Mouse (Mus musculus) liver, postnatal 0 days (tissue): ENCODE results near the gene Celf5.

Source experiments
- CTCF ChIP-seq: sonication (generic); IDR thresholded peaks from 2 replicates; pipeline ENCODE4 v1.5.1; 2016; ENCODE audit warnings: antibody characterized with exemption, low read depth
- EP300 ChIP-seq: IDR thresholded peaks from 2 replicates; pipeline ENCODE4 v1.6.1; 2016; ENCODE audit warnings: antibody characterized with exemption, low read depth, mild to moderate bottlenecking

GRCm38 (mm10) chr10:81519978-81520365 lies 37.5 kb upstream of the Celf5 start:
- TF ChIP-seq CTCF (no peak), EP300 (no peak)
